Mouse (Mus musculus): Measurements from ENCODE around the gene Ankrd13b.

GRCm38 (mm10) chr11:77440081-77440480 is 49.4 kb downstream of the Ankrd13b start:
- no peak for TF ChIP-seq NELFE (IDR thresholded peaks at IDR 0.05; ENCODE audit: low read depth, low read length)
- TF ChIP-seq POLR2AphosphoS2 (IDR thresholded peaks at IDR 0.05; ENCODE audit: low read depth, low read length): no peak
- no peak for TF ChIP-seq SMC3 (IDR thresholded peaks at IDR 0.05; ENCODE audit: low read depth, low read length)
- TF ChIP-seq ELF1 (IDR thresholded peaks at IDR 0.05; ENCODE audit: low read depth, low read length): no peak
- no peak for TF ChIP-seq ZNF384 (IDR thresholded peaks at IDR 0.05; ENCODE audit: low read depth, low read length)
- TF ChIP-seq CTCF (conservative IDR thresholded peaks at IDR 0.05 in 1 of 2, IDR thresholded peaks at IDR 0.05 in 1 of 2; ENCODE audit: low read depth in 2 of 2, low read length in 2 of 2): no peak
